Mouse (Mus musculus) kidney, embryonic 14.5 days (tissue): ENCODE measurements around the gene Syngap1. TPM values are rescaled to one million over a fixed set of nuclear protein-coding genes. Genes with fewer than 3 reads are reported as not detected.

Experiments
- ATAC-seq: fragments of 200-750 bp; cut with Nextera tagmentation; 2 replicates; pipeline ENCODE4 v1.8.0; 2017; ENCODE audit warnings: moderate number of reproducible peaks, mild to moderate bottlenecking, moderate TSS enrichment, moderate library complexity; ENCODE audit not compliant: low FRiP score, low TSS enrichment
- H3K27ac ChIP-seq: fragments of 300-500 bp; sonication (generic); 2 replicates; pipeline ENCODE4 v1.5.1; 2014; ENCODE audit warnings: low read depth, mild to moderate bottlenecking, low read length, moderate library complexity, mixed read lengths
- H3K27me3 ChIP-seq: fragments of 300-500 bp; sonication (generic); 2 replicates; pipeline ENCODE4 v1.6.1; 2014; ENCODE audit warnings: mild to moderate bottlenecking, low read length; ENCODE audit not compliant: control insufficient read depth, insufficient read depth
- H3K36me3 ChIP-seq: fragments of 300-500 bp; sonication (generic); 2 replicates; pipeline ENCODE4 v1.6.1; 2014; ENCODE audit warnings: low read length, mixed read lengths; ENCODE audit not compliant: control insufficient read depth, insufficient read depth
- H3K4me1 ChIP-seq: fragments of 300-500 bp; sonication (generic); 2 replicates; pipeline ENCODE4 v1.6.1; 2014; ENCODE audit warnings: low read length, mixed read lengths; ENCODE audit not compliant: control insufficient read depth, insufficient read depth
- H3K4me2 ChIP-seq: fragments of 300-500 bp; sonication (generic); replicated peaks from 2 replicates; pipeline ENCODE4 v1.6.1; 2014; ENCODE audit warnings: low read depth, mild to moderate bottlenecking, low read length
- H3K4me3 ChIP-seq: fragments of 300-500 bp; sonication (generic); 2 replicates; pipeline ENCODE4 v1.5.1; 2014; ENCODE audit warnings: mild to moderate bottlenecking, low read length
- H3K9ac ChIP-seq: fragments of 300-500 bp; sonication (generic); 2 replicates; pipeline ENCODE4 v1.6.1; 2014; ENCODE audit warnings: low read depth, mild to moderate bottlenecking, low read length, moderate library complexity
- H3K9me3 ChIP-seq: fragments of 300-500 bp; sonication (generic); 2 replicates; pipeline ENCODE4 v1.6.1; 2016; ENCODE audit warnings: low read length; ENCODE audit not compliant: control insufficient read depth
- WGBS: fragments of 180-500 bp; shearing (Covaris S2); extraction: QIAGEN DNeasy Blood & Tissue Kit; methylation state at CpG from one replicate; pipeline ENCODE4 v1.1.7; 2014; 5-methylcytosine and 5-hydroxymethylcytosine counted together
- microRNA-seq: library from miRNA; unstranded; fragments of <30 nt; microRNA quantifications from one replicate; pipeline ENCODE4, GENCODE M21; 2016
- polyA plus RNA-seq: library from polyadenylated mRNA; unstranded; fragments of >200 nt; fragmentation: Nextera tagmentation; extraction: Ambion mirVana; gene quantifications from 2 replicates; pipeline ENCODE4 v1.2.1, GENCODE M21; 2014

Syngap1 gene
- polyA plus RNA-seq, 1 experiment from 2014 or later: 2.6 TPM

GRCm38 (mm10) chr17:27021076-27021475 is 80.0 kb downstream of the Syngap1 start:
- no peaks in the 10 kb centered on the region for H3K9me3 ChIP-seq
- H3K27me3 ChIP-seq: no peaks in the 10 kb centered on the region
- H3K4me2 ChIP-seq: no peak overlapping the region
- ATAC-seq: no peak
- H3K4me3 ChIP-seq: no peak overlapping the region
- 96% methylated on average over 14 of the region's 14 CpGs for WGBS
- no peak overlapping the region for H3K9ac ChIP-seq
- no peak overlapping the region for H3K27ac ChIP-seq
- peaks cover 58% of the 10 kb centered on the region for H3K36me3 ChIP-seq
- no peaks in the 10 kb centered on the region for H3K4me1 ChIP-seq

GRCm38 (mm10) chr17:27021736-27022135 is 80.7 kb downstream of the Syngap1 start:
- H3K36me3 ChIP-seq: peaks cover 58% of the 10 kb centered on the region

More at GRCm38 (mm10) chr17:27021736-27022135, 80.7 kb downstream of the Syngap1 start:
- Histone ChIP-seq H3K9ac (no peak overlapping the region), H3K27me3 (no peaks in the 10 kb centered on the region), H3K9me3 (no peaks in the 10 kb centered on the region), H3K4me2 (no peak overlapping the region), H3K4me3 (no peak overlapping the region), H3K4me1 (no peaks in the 10 kb centered on the region), H3K27ac (no peak overlapping the region)
- no peak for ATAC-seq
- 95% methylated on average over 9 of the region's 9 CpGs for WGBS

Small RNAs within 50 kb of the gene (microRNA-seq; reads per million reads assigned to microRNA genes)
- gene Gm27775: not detected
- gene Mir3083: not detected
- 0.84 reads per million for gene Mir6968

Other genes with a start within 250 kb of the Syngap1 start
- 4.9 and 10.5 TPM in 2 replicates for gene Crebrf, start 225.6 kb upstream of the Syngap1 start, polyA plus RNA-seq
- gene Bnip1, start 160.2 kb upstream of the Syngap1 start, polyA plus RNA-seq: 50.4 and 55.3 TPM in 2 replicates
- not detected in 2 replicates for gene Nkx2-5, start 96.2 kb upstream of the Syngap1 start, polyA plus RNA-seq
- gene Kifc5b, start 24.2 kb upstream of the Syngap1 start, polyA plus RNA-seq: 6.9 and 11.2 TPM in 2 replicates
- 6.0 TPM in 2 replicates for gene Phf1, start 8.2 kb upstream of the Syngap1 start, polyA plus RNA-seq
- gene Cuta, start 1.7 kb upstream of the Syngap1 start, polyA plus RNA-seq: 164 and 182 TPM in 2 replicates
- 6.3 and 12.8 TPM in 2 replicates for gene Zbtb9, start 31.9 kb downstream of the Syngap1 start, polyA plus RNA-seq
- 11.1 and 16.0 TPM in 2 replicates for gene Bak1, start 87.8 kb downstream of the Syngap1 start, polyA plus RNA-seq
- 5.3 and 9.9 TPM in 2 replicates for gene Itpr3, start 116.1 kb downstream of the Syngap1 start, polyA plus RNA-seq
- 293 and 406 TPM in 2 replicates for gene Uqcc2, start 192.7 kb downstream of the Syngap1 start, polyA plus RNA-seq
- 0.12 TPM in 1 of 2 replicates, not detected in the other for gene Ip6k3, start 226.5 kb downstream of the Syngap1 start, polyA plus RNA-seq